Mouse (Mus musculus): ENCODE data around the gene Defb25. TPM values are rescaled to one million over a fixed set of nuclear protein-coding genes. Genes with fewer than 3 reads are reported as not detected.
A peak's percentile ranks its signal among the peaks of the same experiment; 100 is the strongest.
"Not testable (repeated sequence)": the region's sequence is repeated elsewhere in the genome, so short reads cannot be mapped to it uniquely, and the experiment has no call there.

The Defb25 gene
- not detected for total RNA-seq (2021)
- long read RNA-seq, experiment 1, result 0 reads
- long read RNA-seq, experiment 2, partial matches to known transcripts, result 0 of 1 reads
- long read RNA-seq, experiment 2, other reads (novel, unspliced or antisense), result 1 of 1 reads

DNA sequence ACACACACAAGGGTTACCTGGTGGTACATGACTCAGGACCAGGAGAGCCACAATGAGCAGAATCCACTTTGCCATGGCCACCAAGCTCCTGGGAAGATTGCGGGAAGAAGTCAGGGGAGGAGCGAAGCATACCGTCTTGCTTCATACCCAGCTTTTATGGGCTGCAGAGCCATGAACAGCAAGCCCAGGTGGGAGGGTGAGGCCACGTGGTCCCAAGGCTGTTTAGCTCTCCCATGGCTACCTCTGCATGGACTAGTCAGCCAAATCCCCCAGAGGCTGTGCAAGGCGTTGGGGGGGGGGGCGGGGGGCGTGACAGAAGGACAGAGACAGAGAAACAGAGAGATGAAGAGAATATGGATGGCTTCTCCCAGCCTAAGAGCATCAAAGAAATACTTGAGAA is at the start of gene Defb25:
Gene Defb25 (minus strand): TSS at position 101 of the 400 bp plus-strand sequence.
- DNase-seq, result no peak
- intact Hi-C loops (cut with DNase I), result no loop called here

DNA sequence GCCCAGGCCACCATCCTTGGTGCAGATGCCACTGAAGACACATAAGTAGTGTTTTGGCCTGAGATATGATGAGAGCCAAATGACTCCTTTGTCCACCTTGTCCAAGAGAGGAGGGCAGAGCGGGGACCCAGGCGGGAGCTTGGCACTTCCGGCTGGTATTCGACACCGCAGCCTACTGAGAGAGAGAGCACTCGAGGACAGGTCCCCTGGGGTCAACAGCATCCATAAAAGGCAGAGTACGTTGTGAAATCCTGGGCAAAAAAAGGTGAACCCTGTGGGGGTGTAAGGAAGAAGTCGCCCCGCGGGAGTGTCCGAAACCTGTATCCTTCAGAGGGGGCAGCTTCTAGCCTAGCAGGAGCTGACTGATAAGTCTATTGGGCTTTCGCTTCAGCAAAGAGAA is 49.3 kb upstream of the Defb25 start:
- DNase-seq, result no peak
- intact Hi-C loops (cut with DNase I), result no loop called here

GRCm38 (mm10) chr2:152671642-152671999 is 48.8 kb upstream of the Defb25 start:
- no peak for DNase-seq
- intact Hi-C loops (cut with DNase I), result no loop called here

DNA sequence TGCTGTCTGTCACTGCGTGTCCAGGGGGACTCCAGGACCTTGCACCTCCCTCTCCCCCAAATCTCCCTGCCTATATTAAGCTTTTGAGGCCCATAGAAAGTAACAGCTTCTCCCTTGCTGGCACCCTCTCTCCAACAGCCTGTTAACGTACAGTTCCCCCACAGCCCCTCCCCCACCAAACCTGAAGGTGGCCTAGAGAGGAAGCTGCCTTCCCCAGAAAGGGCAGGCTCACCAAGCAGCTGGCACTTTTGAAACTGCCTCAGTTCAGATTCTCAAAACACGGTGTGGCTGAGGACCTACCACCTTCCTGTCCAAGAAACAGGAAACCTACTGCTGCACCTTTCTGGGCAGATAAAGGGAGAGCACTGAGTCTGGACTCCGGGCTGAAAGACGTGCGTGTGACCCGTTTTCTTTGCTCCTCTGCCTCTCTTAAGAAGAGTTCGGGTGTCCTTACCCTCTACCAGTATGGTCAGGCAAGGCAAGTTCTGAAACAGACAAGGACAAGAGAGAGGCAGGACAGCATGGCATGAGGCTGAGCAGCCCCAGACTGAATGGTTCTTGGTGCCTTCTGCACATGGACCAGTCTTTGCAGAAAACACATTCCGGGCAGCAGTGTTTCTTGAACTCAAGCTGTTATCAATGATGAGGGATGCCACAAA is 48.3 kb upstream of the Defb25 start:
- intact Hi-C loops (cut with DNase I), result no loop called here
- DNase-seq, result no peak

GRCm38 (mm10) chr2:152669639-152670484 is 47.0 kb upstream of the Defb25 start:
- intact Hi-C loops (cut with DNase I), result no loop called here
- DNase-seq, result peak in 1 of 2 experiments; percentile 28

DNA sequence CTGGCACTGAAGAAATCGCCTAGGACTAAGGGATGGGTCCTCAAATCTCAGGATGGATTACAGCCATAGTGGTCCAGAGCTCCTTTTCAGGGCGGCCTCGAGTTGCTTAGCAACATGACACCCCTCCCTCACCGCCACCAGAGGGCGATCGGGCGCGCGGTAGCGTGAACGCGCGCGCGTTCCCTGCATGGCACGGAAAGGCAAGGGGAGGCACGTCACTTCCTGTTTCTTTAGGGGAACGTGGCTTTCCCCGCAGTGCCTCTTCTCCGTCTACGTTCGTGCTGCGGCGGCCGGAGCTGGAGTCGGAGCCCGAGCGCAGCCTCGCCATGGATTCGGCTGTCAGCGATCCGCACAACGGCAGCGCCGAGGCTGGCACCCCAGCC is 46.4 kb upstream of the Defb25 start, which contains the start of gene H13:
Gene H13 (plus strand): TSS at position 206 of the 383 bp plus-strand sequence.
- peak; percentile 81 to 88 for DNase-seq
- intact Hi-C loops (cut with DNase I), result no loop called here

DNA sequence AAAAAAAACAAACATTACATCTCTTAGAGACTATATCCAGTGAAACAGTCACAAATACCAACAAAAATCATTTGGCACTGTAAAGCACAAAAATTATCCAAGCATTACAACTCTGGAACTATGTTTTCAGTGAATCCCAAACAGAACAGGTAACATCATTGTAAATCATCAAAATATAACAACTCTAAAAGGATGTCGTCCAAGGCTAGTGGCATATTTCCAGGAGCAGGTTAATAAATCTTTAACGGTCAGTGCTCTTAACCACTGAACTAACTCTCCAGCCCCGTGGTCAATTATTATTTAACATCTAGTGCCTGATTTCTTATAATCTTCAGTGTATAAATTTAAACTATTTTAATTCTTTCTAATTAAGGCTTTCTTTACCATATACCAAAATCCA is 43.3 kb upstream of the Defb25 start:
- intact Hi-C loops (cut with DNase I); DNase-seq: not testable (repeated sequence)

DNA sequence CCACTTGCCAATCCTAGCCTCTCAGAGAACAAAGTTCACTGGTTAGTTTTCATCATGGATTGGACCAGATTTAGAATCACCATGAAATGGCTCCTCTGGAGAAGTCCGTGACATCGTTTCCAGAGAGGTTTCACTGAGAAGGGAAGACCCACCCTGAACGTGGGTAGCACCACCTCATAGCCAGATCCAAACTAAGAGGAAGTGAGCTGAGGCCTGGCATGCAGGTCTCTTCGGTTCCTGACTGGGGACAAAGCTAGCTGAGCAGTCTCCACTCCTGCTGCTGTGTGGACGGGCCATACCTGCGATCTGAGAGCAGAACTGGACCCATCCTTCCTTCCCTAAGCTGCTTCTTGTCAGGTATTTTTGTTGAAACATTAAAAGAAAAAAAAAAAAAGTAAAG is 38.3 kb upstream of the Defb25 start:
- DNase-seq, result no peak
- intact Hi-C loops (cut with DNase I), result no loop called here

GRCm38 (mm10) chr2:152657398-152657797 is 34.5 kb upstream of the Defb25 start:
- peak in 1 of 2 experiments; percentile 25 for DNase-seq
- intact Hi-C loops (cut with DNase I), result no loop called here

- DNase-seq, result peak in 1 of 2 experiments; percentile 48
These were observed 31.2 kb upstream of the Defb25 start for GRCm38 (mm10) chr2:152653874-152654715.

GRCm38 (mm10) chr2:152652901-152653620 is 30.2 kb upstream of the Defb25 start:
- intact Hi-C loops (cut with DNase I), result no loop called here
- peak; percentile 38 to 56 for DNase-seq

More at GRCm38 (mm10) chr2:152653874-152654715, 31.2 kb upstream of the Defb25 start:
- intact Hi-C loops (cut with DNase I), result loop anchor here (2.0 kb wide), 1 partner anchor 33 kb away; no protein-coding TSS in a partner anchor

GRCm38 (mm10) chr2:152639406-152640113 is 16.7 kb upstream of the Defb25 start:
- intact Hi-C loops (cut with DNase I), result no loop called here
- DNase-seq, result no peak

- no peak for DNase-seq
- intact Hi-C loops (cut with DNase I), result no loop called here
These were observed 16.0 kb upstream of the Defb25 start for GRCm38 (mm10) chr2:152638865-152639264.

GRCm38 (mm10) chr2:152637381-152637780 is 14.5 kb upstream of the Defb25 start:
- intact Hi-C loops (cut with DNase I), result no loop called here
- DNase-seq, result no peak

- intact Hi-C loops (cut with DNase I), result no loop called here
- no peak for DNase-seq
These were observed 14.1 kb upstream of the Defb25 start for GRCm38 (mm10) chr2:152637006-152637322.

- DNase-seq, result peak; percentile 59 to 75
- intact Hi-C loops (cut with DNase I), result no loop called here
These were observed 13.6 kb upstream of the Defb25 start for GRCm38 (mm10) chr2:152636246-152637005.

DNA sequence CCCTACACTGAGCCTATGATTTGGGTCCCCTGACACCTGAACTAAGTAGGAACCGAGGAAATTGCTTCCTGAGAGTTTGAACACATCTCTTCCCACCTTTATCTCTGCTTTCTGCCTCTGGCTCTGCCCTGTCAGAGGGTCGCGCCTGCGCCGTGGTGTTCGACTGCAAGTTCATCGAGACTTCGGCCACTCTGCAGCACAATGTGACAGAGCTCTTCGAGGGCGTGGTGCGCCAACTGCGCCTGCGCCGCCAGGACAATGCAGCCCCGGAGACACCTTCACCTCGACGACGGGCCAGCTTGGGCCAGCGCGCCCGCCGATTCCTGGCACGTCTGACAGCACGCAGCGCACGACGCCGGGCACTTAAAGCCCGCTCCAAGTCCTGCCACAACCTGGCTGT is 11.5 kb upstream of the Defb25 start:
- intact Hi-C loops (cut with DNase I), result no loop called here
- DNase-seq, result no peak

DNA sequence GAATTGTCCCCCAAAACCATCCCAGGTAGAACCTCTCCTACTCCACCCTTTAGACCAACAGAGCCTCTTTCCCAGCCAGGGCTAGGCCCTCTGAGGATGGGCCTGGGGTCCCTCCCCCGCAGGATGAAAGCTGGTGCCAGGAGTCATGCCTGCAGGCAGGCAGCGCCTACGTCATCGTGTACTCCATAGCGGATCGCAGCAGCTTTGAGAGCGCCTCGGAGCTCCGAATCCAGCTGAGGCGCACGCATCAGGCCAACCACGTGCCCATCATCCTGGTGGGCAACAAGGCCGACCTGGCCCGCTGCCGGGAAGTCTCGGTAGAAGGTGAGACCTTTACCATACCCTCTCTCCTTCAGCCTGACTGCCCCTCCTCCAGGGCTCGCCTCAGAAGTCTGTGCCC is 10.5 kb upstream of the Defb25 start:
- DNase-seq, result no peak
- intact Hi-C loops (cut with DNase I), result no loop called here

DNA sequence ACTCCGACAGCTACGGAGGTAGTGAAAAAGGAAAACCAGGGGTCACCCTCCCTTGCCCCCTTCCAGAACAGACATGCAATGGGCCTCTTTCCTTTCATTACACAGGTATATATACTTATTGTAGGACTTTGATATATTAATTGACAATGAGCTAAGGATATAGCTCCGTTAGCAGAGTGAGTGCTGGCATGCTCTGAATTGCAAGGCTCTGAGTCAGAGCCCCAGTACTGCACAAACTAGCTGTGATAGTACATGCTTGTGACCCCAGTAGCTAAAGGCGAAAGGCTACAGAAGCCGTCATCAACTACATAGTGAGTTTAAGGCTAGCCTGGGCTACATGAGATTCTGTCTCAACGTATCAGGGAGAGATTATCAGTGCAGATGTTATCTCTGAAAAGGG is 7.1 kb upstream of the Defb25 start:
- intact Hi-C loops (cut with DNase I), result no loop called here
- no peak for DNase-seq
